Mouse (Mus musculus) cortical plate, adult 2 months (tissue): Measurements from ENCODE around the gene Adamts16. TPM values are rescaled to one million over a fixed set of nuclear protein-coding genes. Genes with fewer than 3 reads are reported as not detected.
"Not testable (repeated sequence)": the region's sequence is repeated elsewhere in the genome, so short reads cannot be mapped to it uniquely, and the experiment has no call there.

ENCODE experiments used
- H3K27ac ChIP-seq: fragments of 200-500 bp; 2 replicates; pipeline ENCODE4 v1.5.1; 2012; ENCODE audit warnings: low read length, control low read depth, inconsistent platforms; ENCODE audit not compliant: insufficient read depth
- H3K4me1 ChIP-seq: fragments of 200-500 bp; 2 replicates; pipeline ENCODE4 v1.6.1; 2011; ENCODE audit warnings: low read length; ENCODE audit not compliant: control insufficient read depth, insufficient read depth
- H3K4me3 ChIP-seq: fragments of 200-500 bp; 2 replicates; pipeline ENCODE4 v1.5.1; 2011; ENCODE audit warnings: mild to moderate bottlenecking, low read length, control low read depth; ENCODE audit not compliant: insufficient read depth
- CTCF ChIP-seq: fragments of 200-500 bp; IDR thresholded peaks from 2 replicates; pipeline ENCODE4 v1.5.1; 2011; ENCODE audit warnings: mild to moderate bottlenecking, control low read depth, low read length; ENCODE audit not compliant: insufficient read depth; ENCODE audit errors: extremely low read depth
- POLR2A ChIP-seq: fragments of 200-500 bp; IDR thresholded peaks from 2 replicates; pipeline ENCODE4 v1.6.1; 2011; ENCODE audit warnings: mild to moderate bottlenecking, low read length, control low read depth; ENCODE audit not compliant: insufficient read depth; ENCODE audit errors: extremely low read depth
- polyA plus RNA-seq: library from polyadenylated mRNA; depleted of rRNA; stranded (reverse); fragments of >200 nt; gene quantifications from 2 replicates; pipeline ENCODE4 v1.2.3, GENCODE M21; 2012; rRNA removed

Adamts16 gene
- 4.3 and 5.3 TPM in 2 replicates for polyA plus RNA-seq

DNA sequence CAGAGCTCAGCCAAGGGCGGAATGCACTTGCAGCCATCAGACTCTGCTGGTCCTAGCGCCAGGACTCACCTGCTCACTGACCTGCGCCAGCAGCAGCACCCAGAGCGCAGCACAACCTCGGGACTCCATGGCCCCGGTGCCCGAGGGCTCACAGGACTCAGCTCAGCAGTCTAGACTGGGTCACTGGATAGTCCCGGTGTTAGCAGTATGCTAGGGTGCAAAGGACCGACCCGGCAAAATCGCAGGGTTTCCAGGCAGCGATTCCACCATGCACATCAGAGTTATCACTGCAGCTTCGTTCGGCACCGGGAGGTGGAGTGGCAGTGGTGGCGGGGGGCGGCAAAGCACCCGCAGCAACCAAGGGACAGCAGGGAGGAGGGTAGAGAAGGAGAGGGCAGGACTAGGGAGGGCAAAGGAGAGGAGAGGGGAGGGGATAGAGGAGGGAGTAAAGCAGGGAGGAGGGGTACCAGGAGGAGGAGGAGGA lies at the start of gene Adamts16:
Gene Adamts16 (minus strand): TSS at position 391 of the 484 bp plus-strand sequence.
- Histone ChIP-seq H3K4me3 (peak within 1 kb of the TSS; percentile 42), H3K4me1 (no peaks in the 10 kb centered on the region), H3K27ac (no peak within 1 kb of the TSS)
- TF ChIP-seq POLR2A (no peak), CTCF (no peak)

DNA sequence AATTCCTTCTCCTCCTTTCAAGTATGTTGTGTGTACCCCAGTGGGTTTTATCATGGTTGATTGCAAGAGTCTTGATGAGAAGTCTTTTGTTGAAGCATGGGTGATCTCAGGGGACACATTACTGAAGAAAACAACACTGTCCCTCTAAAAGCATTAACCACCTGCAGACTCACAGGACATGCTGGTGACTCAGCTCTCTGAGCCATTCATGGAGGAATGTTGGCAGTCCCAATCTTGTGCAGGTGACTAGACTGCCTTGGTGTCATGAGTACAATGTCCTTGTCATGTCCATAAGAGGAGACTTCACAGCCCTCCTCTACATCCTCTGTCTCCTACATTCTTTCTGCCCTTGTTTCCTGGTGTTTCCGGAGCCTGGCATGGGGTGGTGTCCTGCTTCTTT lies 45.5 kb upstream of the Adamts16 start:
- Histone ChIP-seq H3K27ac (no peak overlapping the region), H3K4me3 (no peak overlapping the region), H3K4me1 (peaks cover 3% of the 10 kb centered on the region; the same call in 1 of the 2 replicates)
- no peak for TF ChIP-seq CTCF
- no peak for TF ChIP-seq POLR2A

DNA sequence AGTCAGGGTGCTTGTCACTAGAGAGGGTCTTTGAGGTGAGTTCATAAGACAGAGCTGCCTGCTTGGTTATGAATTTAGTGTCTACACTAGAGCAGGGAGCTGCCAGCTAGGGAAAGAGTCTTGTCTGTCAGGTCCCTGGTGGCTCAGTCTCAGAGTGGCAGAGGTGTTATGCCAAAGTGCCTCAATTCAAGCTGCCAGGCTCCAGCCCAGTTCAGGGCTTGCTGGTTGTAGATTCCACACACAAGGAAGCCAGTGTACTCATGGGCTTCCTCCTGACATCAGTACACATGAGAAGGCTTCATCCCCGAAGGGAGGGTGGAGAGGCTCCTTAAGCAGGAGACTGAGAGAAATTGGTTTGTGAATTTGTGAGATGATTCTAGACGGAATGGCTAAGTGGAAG lies 43.4 kb upstream of the Adamts16 start:
- no peak overlapping the region for H3K4me3 ChIP-seq
- H3K4me1 ChIP-seq = peaks cover 3% of the 10 kb centered on the region; the same call in 1 of the 2 replicates
- H3K27ac ChIP-seq = peak overlapping the region; percentile 22; the same call in 1 of the 2 replicates
- TF ChIP-seq CTCF = no peak
- no peak for TF ChIP-seq POLR2A

DNA sequence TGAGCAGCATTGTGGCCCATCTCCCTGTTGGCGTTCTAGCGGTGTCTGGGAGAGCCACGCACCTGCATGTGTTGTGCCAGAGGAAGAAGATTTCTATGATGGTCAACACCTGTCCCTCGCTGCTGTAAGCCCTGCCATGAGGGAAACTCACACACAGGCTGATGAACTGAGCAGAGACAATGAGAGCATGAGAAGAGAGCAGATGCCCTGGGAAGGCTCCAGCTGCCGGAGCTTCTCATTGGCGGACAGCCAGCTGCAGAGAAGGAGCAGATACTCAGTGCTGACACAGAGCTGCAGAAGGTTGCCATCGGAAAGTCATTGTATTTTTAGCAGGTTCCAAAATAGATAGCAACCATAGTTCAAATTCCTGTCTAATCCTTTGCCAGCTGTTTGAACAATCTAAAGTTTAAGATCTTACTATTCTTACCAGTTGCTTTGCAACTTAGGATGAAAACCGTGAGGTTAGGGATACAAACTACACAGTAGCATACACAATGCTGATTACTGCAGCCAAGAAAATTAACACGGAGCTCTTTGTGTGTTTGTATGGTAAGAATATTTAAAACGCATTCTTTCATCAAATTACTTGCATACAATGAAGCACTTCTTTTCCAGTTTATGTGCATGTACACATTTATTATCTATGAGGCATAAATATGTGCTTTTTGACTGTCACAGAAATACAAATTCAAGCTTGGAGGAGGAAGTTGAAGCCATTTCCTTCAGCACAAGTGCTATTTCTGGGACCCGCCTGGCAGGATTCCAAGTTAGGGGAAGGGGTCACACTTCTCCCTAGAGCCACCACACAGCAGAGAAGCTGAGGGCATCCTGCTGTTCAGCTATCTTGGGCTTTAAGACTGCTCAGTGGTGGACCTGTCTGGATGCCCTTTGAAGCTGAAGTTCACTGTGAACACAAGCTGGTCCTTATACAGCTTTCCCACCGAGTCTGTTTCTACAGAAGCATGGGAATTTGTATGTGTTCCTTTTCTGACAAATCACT lies 42.6 kb upstream of the Adamts16 start:
- no peak overlapping the region for H3K4me3 ChIP-seq
- H3K4me1 ChIP-seq = peaks cover 3% of the 10 kb centered on the region; the same call in 1 of the 2 replicates
- H3K27ac ChIP-seq = no peak overlapping the region; the same call in 1 of the 2 replicates
- TF ChIP-seq POLR2A = no peak
- TF ChIP-seq CTCF = no peak

DNA sequence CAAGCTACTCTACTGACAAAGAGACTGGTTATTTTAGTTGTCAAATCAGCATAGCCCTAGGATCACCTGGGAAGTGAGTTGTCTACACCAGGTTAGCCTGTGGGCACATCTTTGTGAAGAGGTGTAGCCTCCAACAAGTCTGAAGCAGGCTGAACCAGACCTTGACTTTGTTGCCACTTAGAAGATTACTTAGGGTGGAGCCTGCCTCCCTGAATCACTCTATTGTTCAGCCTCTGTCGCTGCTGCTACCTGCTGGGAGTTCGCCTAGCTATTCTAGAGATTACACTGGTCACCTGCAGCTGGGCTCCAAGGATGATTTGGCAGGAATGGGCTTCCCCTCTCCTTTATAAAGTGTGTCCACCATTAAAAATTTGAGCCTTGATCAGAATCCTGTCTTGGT lies 38.4 kb upstream of the Adamts16 start:
- not testable (repeated sequence) for H3K27ac ChIP-seq, H3K4me1 ChIP-seq, H3K4me3 ChIP-seq

DNA sequence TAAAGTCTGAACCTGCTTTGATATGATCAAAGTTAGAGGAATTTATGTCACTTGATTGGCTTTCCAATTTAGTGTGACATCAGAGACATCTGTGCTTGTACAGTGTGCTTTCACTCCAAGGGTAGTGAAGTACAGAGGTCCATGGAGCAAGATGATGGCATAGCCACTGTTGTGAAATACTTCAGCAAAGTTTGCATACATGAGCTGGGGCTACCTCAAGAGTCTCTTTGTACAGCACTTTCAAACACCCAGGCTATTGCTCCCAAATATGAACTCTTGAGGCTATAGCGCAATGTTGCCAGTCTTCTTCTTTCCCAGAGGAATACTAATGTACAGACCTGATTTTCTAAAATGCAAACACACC lies 35.9 kb upstream of the Adamts16 start:
- TF ChIP-seq POLR2A (no peak), CTCF (no peak)
- no peaks in the 10 kb centered on the region for H3K4me1 ChIP-seq
- H3K4me3 ChIP-seq = no peak overlapping the region
- no peak overlapping the region for H3K27ac ChIP-seq

DNA sequence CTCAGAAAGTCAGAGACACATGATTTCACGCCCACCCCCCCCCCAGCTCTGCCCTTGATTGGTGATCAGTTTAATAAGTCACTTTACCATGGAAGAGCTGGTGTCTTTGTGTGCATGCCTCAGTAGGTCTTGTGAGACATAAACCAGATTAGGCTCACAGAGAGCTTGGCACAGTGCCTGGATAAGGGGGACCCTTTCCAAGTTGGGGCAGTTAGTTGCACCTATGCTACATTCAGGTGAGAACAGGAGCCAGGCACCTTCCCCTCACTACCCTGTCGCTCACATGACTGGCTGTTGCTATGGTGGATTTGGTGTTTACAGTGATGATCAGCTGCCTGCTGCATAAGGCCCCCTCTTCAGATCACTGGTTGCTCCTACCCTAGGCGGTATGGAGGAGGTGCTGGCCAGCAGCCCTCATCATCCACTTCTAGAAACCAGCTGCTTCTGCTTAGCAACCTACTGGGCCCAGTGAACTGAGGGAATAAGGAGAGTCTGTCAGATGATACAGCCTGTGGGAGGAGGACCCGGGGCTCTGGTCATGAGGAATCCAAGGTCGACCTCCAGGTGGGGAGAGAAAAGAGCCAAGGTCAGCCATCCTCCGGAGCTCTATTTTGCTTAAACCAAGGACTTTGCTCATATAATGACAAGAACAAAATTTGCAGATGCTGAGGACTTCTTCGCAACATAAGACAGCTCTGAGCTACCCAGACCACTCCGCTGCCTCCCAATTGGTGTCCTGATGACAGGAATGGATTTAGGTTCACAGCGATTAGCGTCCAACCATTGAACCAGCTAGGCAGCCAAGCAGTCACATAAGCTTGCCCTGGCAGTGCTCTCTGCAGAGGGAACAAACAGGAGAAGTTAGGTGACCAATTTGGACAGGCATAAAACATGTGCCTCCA lies 35.3 kb upstream of the Adamts16 start:
- TF ChIP-seq CTCF (no peak), POLR2A (no peak)
- H3K27ac ChIP-seq = no peak overlapping the region
- H3K4me3 ChIP-seq = no peak overlapping the region
- H3K4me1 ChIP-seq = no peaks in the 10 kb centered on the region

DNA sequence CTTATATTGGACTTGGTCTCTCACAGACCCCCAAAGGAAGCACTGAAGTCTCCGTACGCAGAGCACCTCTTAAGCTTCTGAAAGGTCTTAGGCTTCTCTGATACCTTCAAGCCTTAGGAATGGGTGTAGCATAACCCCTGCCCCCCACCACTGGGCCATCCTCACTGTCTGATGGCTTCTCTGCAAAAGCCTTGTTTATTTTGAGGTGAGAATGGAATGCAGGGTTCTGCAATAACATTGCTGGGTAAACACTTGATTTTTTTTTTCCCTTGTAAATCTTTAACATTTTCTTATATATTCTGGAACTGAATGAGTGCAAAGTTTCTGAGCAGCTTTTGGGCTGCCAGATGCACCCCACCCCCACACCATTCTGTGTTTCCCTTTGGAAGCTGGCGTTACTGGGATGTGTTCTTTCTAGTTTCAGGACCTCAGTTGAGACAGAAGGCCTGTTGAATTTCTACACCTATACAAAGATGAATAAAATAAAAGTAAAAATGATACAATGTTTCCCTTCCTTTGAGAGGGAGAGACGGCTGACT lies 33.9 kb upstream of the Adamts16 start:
- TF ChIP-seq CTCF = no peak
- no peak for TF ChIP-seq POLR2A
- H3K4me3 ChIP-seq = no peak overlapping the region
- no peak overlapping the region for H3K27ac ChIP-seq
- no peaks in the 10 kb centered on the region for H3K4me1 ChIP-seq

DNA sequence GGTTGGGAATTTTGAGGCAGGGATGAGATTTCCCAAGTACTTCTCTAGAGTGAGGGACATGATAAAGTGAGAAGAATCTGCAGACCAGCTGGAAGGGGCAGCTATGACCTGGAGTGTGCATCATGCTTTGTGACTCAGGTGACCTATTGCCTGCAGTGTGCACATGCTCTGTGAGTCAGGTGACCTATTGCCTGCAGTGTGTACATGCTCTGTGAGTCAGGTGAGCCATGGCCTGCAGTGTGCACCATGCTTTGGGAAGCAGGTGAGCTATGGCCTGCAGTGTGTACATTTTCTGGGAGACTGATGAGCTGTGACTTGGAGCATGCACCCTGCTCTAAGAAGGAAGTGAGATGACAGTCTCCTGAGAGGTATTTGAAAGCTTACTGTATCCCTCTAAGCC lies 33.1 kb upstream of the Adamts16 start:
- Histone ChIP-seq H3K4me3 (no peak overlapping the region), H3K27ac (no peak overlapping the region), H3K4me1 (no peaks in the 10 kb centered on the region)
- TF ChIP-seq CTCF (no peak), POLR2A (no peak)

DNA sequence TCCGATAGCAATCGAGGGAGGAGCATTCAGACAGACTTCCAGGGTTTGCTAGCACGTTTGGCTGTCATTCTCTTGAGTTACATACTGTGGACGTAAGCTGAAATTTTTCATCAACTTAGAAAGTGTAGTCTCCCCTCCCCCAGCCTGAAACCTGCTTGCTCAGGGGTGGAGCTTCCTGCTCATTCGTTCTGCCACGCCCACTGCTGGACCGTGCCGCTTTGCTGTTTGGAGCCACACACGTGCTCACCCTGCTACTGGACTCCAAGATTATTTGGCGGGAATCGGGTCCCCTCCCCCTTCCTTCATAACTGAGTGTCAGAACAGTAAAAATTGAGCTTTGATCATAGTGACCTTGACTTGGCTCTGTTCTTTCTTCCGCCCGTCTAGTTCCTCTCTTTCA lies 32.2 kb upstream of the Adamts16 start:
- not testable (repeated sequence) for H3K4me3 ChIP-seq, H3K4me1 ChIP-seq, H3K27ac ChIP-seq
